Mouse (Mus musculus) G1E-ER4 (cell line): ENCODE data around the gene Pax7. TPM values are rescaled to one million over a fixed set of nuclear protein-coding genes. Genes with fewer than 3 reads are reported as not detected.

Source experiments
- GATA1 ChIP-seq: IDR thresholded peaks from one replicate; pipeline ENCODE4 v1.8.0; 2012; ENCODE audit warnings: low read length, inconsistent platforms
- polyA plus RNA-seq: library from polyadenylated mRNA; stranded (reverse); fragments of >175 nt; gene quantifications from 2 replicates; pipeline ENCODE4 v1.2.3, GENCODE M21; 2012

Gene Pax7
- polyA plus RNA-seq, 1 experiment, result not detected

DNA sequence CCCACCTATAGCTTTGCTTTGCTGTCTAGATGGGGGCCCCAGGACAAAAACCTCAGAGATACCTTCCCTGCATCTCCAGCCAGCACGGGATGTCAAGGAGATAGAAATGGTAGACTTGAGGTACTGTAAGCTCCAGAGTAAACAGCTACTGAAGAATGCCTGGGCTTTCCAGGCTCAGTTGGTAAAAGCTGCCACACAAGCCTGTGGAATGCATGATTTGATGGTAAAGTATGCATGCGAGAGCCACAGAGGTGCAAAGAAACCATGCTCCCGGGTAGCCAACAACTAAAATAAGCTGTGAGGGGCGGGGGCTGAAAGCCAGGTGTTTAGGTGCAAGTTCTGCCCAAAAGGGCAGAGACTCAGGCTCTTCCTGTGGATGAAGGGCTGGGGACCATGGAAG is 130.4 kb downstream of the Pax7 start:
- no peak for TF ChIP-seq GATA1

DNA sequence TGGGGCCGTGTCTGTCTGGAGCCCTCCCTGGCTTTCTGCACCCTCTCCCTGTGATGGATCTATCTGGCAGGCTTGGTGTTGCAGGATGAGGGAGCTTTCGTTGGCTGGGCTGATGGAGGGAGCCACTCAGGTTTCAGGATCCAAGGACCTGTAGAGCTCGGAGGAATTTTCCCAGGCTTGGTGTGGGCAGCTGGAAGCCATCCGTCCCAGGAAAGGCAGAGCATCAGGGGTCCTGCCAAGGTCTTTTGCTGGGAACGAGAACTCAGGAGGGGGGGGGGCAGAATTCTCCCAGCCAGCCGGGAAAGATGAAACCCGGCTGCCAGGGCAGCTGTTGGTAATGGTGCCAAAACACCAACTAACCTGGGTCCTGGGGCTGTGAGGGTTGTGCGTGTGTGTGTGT is 134.7 kb downstream of the Pax7 start:
- no peak for TF ChIP-seq GATA1

DNA sequence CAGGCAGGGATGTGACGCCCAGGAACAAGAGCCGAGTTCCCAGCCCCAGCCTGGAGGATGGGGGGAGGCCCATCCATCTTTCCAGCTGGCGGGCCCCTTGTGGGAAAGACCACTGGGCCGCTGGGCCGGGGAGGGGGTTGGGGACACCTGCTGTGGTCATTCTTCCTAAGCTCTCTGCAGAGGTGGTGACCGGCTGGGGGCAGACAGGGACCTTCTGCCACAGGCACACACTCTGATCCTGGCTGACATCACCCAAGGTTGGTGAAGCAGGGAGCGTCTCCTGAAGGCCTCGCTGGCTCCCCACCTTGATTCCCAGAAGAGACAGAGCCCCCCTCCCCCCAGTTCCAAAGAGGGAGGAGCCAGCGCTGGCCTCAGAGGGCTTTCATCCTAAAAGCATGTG is 135.6 kb downstream of the Pax7 start:
- no peak for TF ChIP-seq GATA1

DNA sequence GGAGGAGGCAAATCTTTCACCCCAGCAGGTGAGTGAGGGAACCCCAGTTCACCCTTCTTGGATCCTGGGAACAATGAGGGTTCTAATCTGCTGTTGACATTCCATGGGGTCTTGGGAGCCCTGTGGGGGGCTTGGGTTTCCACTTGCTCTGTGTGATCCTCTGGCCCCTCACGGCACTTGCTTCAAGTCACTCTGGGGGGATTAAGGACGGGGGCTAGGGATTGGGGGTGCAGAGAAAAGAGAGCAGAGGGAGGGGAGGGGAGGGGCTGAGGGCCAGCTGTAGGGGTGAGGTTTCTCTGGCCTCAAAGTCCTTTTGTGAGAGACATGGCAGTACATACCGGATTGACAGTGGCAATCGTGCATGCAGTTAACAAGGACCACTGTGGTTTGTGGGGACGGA is 140.0 kb downstream of the Pax7 start:
- TF ChIP-seq GATA1, result no peak

DNA sequence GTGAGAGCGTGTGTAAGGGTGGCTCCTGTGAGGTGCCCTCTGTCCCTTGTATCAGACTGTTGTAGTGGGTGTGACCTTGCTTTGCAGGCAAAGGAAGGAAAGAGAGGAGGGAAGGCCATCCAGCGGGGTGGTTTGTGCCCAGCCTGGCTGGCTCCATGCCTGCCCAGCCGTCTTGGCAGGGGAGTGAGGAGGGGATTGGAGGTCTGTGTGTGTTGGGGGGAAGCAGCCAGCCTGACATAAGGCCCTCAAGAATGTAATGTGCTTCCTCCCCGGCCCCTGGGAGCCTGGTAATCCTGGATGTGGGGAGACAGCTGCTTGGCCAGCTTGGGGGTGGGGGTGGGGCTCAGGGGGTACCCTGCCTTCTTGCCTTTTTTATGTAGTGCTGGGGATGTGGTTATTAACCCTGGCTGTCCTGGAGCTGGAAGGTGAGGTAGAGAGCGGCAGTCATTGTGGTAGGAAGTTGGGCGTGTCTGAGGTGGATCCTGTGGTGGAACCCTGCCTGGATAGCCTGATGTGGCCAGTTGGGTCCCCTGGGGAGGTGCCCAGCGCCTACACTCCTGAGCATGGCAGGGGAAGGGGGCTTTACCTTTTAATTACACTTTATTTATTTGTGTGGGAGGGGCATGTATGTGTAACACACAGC is 143.6 kb downstream of the Pax7 start:
- no peak for TF ChIP-seq GATA1

DNA sequence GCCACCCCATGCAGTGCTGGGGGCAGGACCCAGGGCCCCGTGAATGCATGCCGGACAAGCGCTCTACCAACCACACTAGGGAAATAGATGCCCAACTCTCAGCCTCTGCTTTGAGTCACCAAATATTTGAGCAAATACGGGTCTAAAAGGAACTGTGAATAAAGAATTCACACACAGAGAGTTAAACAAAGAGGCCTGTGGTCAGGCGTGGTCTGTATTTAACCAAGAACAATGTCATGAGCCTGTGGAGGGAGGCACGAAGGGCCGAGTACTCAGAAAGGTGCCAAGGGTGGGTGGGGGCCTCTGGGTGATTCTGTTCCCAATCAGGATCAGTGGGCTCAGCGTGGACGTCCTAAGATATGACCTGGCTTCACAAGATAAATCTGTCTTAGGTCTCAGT is 145.3 kb downstream of the Pax7 start:
- no peak for TF ChIP-seq GATA1

Other genes with a start within 250 kb of the Pax7 start
- 0.03 TPM in 1 of 2 replicates, not detected in the other for gene Gm21969, start 230.3 kb downstream of the Pax7 start, polyA plus RNA-seq
- gene Aldh4a1, start 210.7 kb downstream of the Pax7 start, polyA plus RNA-seq, result 29.6 and 30.4 TPM in 2 replicates
- gene Tas1r2, start 180.0 kb downstream of the Pax7 start, polyA plus RNA-seq, result 0.02 TPM in 1 of 2 replicates, not detected in the other
- not detected in 2 replicates for gene Klhdc7a, start 134.5 kb upstream of the Pax7 start, polyA plus RNA-seq